Mouse (Mus musculus): ENCODE data around the gene Cry2.
A peak's percentile ranks its signal among the peaks of the same experiment; 100 is the strongest.
"Not testable (repeated sequence)": the region's sequence is repeated elsewhere in the genome, so short reads cannot be mapped to it uniquely, and the experiment has no call there.

Cry2 gene

DNA sequence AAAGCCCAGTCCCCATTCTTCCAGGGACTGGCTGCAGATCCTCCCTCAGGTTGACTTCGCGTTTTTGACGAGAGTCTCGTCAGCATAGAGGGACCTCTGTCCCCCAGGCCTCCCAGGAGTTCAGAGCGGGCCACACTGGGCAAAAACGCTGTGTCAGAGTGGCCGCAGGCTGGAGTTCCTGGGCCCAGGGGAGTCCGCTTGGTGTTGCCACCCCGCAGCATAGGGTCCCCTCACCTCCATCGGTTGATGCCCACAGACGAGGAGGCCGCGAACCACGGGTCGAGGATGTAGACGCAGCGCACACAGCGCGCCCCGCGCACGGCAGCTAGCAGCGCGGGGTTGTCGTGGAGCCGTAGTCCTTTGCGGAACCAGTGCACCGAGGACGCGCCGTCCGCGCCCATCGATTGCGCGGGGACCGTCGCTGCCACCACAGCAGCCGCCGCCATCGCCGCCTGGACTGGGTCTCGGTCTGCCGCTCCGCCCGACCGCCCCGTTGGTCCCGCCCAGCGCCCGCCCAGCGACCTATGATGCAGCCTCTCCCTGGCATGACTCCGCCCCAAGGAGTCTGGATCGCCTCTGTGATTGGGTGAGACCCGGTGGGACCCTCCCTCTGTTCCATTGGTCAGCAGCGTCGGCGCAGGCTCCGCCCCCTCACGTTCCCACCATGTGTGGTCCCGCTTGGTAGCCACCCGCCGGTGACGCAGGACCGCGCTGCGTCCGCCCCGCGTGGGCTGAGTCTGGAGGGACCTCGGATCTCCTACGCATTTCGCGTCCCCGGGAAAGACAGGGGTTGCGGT lies at the start of gene Cry2:
Gene Cry2, minus strand, starts transcription at position 466 of the 797 bp plus-strand sequence.
- DNase-seq (ENCODE audit: low read depth, low spot score) = peak; percentile 100

DNA sequence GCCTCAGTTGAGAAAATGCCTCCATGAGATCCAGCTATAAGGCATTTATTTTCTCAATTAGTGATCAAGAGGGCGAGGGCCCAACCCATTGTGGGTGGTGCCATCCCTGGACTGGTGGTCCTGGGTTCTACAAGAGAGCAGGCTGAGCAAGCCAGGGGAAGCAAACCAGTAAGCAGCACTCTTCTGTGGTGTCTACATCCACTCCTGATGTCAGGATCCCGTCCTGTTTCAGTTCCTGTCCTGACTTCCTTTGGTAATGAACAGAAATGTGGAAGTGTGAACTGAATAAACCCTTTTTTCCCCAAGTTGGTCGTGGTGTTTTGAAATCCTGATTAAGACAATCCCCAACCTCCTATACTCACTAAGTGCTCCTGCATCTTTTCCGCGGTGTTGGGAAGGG lies 49.7 kb upstream of the Cry2 start:
- no peak for DNase-seq (ENCODE audit: low read depth, low spot score)

DNA sequence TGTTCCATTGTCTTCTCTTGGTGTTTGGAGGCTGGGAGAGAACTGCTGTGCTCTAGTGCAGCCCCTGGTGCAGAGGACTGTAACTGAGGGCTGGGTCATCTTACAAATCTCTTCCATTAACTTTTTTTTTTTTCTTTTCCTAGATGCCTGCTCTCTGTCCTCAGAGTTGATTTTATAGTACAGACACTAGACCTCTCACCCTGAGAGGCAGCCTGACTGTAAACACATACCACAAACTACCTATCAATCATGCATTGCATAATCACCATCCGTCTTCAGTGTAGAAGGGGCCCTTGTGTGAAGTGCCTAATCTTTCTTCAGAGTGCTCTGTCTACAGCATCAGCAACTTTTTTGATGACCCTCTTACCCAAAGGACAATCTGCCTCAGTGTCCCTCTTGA lies 48.7 kb upstream of the Cry2 start:
- DNase-seq (ENCODE audit: low read depth, low spot score) = no peak

DNA sequence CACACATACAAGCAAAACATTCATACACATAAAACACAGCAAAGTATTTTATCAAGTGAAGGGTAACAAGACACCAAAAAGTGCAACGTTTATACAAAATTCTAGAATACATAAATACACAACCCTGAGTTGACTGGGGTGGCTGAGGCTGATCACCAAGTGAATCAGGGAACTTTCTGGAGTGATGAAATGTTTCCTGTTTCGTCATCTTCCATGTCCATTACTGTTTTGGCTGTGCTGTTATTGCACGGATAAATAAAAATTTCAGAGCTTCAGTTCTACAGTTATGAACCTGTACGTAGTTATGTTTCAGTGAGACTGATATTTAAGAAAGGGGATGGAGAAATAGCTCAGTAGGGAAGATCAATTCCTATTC lies 44.5 kb upstream of the Cry2 start:
- no peak for DNase-seq (ENCODE audit: low read depth, low spot score)

DNA sequence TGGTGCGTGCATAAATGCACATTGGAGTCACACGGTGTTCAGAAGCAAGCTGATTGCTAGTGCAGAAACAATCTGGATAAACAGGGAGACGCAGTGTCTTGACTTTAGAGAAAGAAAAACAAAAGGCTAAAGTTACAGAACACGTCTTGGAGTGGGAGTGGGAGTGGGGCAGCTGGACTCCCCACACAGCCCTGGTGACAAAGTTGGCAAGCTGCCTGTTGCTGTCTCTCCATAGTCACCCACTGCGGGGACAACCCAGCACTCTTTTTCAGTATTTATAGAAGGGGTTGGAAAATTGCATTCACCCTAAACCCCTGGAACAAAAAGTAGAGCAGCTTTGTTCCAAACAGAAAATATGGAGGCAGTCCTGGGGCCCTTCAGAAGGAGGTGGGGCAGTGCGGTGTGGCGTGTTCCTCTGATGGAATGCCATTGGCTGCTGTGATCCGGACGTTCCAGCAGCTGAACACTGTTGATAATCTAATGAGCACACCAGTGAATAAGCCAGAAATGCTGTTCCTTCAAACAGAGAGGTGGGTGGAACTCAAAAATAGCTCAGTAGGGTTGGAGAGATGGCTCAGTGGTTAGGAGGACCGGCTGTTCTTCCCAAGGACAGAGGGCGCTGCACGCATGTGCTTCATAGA lies 43.9 kb upstream of the Cry2 start:
- peak; percentile 81 for DNase-seq (ENCODE audit: low read depth, low spot score)

DNA sequence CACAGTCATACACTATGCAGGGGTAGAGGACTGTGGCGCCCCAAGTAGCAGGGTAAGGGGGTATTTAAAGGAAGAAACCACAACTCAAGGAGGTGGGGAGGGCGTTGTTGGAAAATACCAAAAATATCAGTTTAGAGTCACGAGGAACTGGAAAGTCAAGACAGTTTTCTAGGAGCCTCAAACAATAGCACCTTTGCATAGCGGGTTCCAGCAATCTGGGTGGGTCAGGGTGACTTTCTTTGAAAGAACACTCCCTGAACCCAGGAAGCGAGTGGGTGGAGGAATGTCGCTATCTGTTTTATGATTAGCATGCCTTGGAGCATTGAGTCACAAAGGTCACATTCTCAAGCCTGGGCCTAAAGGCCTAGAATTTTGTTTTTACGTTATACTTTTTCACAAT lies 42.7 kb upstream of the Cry2 start:
- not testable (repeated sequence) for DNase-seq (ENCODE audit: low read depth, low spot score)

DNA sequence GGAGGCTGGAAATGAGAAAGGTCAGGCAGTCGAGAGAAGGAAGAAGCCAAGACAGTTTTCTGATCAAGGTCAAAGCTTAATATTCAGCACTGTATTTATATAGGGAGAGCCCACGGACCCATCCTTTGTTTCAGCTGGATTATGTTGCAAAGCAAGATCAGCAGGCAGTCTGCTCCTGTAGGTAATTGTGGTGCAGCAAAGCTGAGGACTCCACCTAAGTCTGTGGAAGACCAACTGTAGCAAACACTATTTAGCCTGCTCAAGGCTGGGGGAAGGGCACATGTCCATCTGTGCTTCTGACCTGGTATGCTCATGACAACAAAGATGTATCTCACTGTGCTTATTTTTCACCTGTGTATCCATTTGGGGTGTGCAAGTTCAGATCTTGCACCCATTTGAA lies 41.9 kb upstream of the Cry2 start:
- no peak for DNase-seq (ENCODE audit: low read depth, low spot score)

DNA sequence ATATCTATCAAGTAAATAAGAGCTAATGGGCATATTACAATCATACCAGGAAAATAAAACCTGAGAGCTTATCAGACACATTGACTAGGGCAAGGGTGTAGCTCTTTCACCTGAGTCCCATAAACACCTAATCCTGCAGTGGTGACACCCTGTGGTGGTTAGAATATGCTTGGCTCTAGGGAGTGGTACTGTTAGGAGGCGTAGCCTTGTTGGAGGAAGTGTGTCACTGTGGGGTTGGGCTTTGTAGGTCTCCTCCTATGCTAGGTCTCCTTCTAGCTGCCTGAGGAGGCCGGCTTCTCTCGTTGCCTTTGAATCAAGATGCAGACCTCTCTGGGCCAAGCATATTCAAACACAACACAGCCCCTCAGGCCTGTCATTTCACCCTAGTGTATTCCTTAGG lies 41.1 kb upstream of the Cry2 start:
- DNase-seq (ENCODE audit: low read depth, low spot score) = no peak

DNA sequence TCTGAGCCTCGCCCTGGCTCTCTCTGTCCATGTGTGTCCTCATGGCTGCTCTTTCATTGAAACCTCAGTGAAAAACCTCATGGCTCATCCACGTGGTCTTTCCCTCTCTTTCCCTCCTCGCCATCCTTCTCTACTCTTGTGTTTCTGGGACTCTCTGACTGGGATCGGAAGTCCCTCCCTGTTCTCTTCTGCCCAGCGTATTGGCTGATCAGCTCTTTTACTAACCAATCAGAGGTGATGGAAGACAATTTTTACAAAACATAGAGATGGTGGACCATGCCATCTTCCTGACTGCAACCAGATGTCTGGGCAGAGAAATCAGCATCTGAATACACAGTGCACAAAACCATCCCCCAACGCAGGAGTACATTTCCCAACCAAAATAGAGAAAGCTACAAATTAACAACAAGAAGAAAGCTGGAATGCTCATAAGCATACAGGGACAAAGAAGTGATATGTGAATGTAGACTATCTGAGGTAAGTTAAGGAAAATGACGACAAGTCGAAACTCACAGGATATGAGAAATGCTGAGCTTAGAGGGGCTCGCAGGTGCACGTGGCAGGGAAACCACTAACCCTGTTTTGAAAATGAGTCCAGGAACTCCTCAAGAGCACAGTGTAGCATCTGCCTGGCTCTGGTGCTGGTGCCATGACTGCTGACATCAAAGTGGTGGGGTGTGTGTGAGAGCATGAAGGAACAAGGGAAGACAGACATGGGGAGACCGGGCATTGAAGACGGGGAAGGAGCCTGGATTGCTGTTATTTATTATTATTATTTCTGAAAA lies 38.2 kb upstream of the Cry2 start:
- no peak for DNase-seq (ENCODE audit: low read depth, low spot score)

DNA sequence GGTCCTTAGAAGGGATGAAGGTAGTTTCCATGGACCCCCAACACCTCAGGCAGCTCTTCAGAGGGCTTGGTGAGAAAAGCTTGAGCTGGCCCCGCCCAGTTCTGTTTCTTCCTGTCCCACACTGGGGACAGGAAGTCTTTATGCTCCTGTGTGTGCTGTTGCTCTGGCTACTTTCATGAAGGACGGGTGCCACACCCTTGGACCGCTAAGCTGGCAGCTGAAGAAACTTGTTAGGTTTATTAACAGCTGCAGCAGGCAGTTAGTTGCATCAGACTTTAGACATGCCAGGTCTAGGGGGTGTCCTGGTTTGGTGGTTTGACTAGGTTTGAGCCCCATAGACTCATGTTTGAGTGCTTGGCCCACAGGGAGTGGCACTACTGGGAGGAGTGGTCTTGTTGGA lies 30.8 kb upstream of the Cry2 start:
- no peak for DNase-seq (ENCODE audit: low read depth, low spot score)

DNA sequence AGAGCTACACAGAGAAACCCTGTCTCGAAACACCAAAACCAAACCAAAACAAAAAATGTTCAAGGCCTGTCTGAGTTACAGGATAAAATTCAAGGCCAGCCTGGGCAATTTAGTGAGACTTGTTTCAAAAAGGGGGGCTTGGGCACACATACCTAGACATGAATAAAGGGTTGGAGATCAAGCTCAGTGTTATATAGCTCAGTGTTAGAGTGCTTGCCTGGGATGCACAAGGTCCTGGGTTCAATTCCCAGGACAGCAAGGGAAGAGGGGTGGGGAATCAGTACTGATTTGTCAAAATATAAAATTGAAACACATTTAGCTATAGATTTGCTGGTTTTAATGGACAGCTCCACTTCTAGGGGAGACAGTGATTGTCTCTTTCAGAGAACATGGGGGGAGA lies 27.4 kb upstream of the Cry2 start:
- DNase-seq (ENCODE audit: low read depth, low spot score) = no peak

DNA sequence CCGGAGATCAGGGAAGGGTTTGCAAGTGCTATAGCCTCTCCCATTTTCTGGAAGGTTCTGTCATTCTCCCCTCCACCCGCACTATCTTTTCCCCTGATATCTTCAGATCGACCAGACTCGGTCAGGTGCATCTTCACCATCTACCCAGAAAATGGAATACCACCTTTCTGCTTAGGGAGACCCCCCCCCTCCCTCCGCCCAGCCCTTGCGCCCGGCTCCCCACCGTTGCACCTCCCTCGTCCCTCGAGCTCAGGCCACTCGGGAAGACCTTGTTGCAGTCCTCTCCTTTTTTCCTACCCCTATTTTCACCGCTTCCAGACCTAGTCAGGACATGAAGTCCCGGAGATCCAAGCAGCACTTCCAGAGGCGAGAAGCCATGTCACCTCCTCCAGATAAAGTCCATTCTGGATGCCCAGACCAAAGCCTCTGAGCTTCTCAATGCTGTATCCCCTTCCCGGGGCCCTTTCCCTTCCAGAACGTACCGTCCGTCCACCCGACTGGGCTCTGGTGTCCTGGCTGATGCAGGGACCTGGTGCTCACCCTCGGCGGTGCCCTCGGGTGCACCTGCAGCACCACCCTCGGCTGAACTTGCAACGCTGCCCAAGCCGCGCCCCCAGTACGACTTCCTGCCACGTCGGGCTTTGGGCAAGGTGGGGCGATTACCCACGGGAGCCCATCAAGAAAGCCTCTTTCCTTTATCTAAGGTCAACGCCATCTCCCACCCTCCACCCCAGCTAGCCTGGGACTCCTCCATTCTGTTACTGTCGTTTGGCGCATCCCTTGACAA lies 26.3 kb upstream of the Cry2 start, which contains the start of gene Slc35c1:
Gene Slc35c1, minus strand, starts transcription at position 618 of the 787 bp plus-strand sequence.
- peak; percentile 46 for DNase-seq (ENCODE audit: low read depth, low spot score)

DNA sequence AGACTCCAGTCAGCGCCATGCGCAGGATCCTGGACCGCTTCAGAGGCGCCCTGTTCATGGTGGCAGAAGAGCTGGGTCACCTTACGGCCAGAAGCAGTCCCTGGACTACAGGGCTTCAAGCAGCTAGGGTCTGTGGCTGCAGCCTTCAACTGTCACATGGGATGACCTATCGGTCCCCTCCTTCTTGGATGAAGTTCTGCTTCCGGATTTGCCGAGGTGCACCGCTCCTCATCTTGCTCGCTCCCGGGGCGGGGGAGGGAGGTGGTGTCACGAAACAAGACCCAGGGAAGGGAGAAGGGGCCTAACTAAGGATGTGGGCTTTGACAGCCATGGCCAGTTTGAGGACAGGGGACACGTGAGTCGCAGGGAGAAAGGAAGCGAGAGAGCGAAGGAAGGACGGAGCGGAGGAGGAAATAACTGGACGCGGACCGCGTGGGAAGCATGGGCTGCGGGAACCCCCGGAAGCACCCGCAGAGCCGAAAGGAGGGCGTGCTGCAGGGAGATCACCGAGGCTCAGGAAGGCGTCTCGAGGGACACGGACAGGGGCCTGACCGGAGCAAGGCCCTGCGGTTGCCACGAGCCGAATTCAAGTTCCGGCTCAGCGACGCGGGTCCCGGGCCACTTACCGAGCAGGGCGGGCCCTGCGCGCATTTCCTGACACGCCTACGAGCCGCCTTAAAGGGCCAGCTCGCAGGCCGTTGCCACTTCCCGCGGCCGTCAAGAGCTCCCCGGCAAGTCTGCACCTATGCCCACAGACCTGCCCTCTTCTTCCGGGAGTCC lies 25.5 kb upstream of the Cry2 start:
- peak; percentile 95 for DNase-seq (ENCODE audit: low read depth, low spot score)

DNA sequence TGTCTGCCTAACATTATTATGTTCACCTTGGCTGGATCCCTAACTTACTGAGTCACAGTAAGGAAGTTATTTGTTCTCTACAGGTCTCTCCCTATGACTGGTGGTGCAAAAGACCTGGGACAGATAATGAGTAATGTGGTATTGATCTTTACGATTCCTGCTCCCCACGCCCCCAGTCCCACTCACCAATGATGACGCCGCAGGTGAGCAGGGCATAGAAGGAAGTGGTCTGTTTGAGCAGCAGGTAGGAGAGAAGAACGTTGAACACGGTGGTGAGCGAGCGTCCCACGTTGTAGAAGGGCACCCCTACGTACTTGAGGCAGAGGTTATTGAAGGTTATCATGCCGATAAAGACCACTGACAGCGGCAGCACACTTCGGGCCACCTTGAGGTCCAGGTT lies 24.6 kb upstream of the Cry2 start:
- no peak for DNase-seq (ENCODE audit: low read depth, low spot score)

DNA sequence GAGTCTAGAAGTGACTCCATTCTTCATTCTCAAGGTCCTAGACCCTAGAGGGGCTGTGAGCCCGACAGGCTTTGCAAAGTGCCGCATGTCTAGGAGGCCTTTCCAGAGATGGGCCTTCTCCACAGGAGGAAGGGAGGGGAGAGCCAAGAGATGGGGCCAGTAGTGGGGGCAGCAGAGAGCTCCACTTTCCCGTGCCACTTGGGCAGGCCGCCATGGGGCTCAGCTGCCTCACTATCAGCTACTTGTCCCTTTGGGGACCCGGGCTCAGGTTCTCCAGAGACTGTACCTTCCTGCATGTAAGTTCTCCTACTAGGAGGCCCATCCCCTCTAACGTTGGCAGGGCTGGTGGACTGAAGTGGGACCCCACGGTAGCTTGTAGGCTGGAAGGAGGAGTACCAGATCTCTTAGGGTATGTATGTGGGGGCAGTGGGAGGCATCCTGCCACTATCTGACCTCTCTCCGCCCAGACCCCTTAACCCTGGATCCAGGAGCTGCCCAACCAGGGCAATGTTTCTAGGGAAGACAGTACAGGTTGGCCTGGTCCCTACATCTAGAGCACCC lies 23.2 kb upstream of the Cry2 start:
- no peak for DNase-seq (ENCODE audit: low read depth, low spot score)

DNA sequence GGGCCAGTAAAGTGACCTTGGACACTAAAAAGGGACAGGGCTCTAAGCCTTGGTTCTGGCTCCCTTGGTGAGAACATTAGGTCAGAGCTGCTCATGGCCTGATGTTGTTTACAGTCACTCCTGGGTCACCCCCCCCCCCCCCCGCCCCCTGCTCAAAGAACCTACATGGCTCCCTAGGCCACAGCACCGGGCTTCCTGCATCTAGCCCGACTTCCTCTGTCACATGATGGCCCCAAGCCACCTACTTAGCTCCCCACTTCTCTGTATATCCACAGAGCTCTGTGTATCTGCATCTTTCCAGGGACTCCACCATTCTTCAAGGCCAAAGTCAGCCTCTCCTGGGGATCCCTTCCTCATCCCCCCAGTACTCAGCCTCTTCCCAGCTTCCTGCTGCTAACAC lies 21.9 kb upstream of the Cry2 start:
- no peak for DNase-seq (ENCODE audit: low read depth, low spot score)

DNA sequence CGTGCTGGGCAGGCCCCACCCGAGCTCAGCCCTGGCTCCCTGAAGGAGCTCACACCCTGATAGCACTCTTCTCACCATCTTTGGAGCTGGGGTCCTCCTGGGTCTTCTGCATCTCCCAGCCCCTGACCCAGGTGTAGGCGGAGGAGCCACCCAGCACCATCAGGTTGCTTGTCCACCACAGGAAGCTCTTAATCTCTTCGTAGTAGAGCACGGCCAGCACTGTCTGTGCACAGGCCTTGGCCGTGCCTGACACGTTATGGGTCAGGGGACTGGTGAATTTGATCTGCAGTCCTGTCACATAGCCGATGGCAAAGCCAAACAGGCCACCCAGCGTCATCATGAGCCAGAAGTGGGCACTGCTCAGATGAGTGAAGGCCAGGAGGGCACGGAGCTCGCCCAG lies 20.3 kb upstream of the Cry2 start:
- no peak for DNase-seq (ENCODE audit: low read depth, low spot score)

DNA sequence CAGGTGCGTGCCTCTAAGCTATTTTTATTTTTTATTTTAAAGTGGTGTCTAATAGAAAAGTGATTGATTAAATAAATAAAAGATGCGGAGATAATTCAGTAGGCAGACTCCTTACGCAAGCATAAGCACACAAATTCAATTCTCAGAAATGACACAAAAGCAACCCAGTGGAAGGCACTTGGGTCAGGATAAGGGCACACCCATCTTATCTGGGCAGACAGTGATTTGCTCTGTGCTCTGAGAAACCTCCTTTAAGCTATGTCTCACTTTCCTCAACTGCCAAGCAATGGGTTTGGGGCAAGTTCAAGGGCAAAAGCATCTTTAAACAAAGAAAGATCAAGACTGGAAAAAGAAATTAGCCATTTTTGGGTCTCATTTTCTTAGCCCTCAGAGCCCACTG lies 17.3 kb upstream of the Cry2 start:
- DNase-seq (ENCODE audit: low read depth, low spot score) = no peak

DNA sequence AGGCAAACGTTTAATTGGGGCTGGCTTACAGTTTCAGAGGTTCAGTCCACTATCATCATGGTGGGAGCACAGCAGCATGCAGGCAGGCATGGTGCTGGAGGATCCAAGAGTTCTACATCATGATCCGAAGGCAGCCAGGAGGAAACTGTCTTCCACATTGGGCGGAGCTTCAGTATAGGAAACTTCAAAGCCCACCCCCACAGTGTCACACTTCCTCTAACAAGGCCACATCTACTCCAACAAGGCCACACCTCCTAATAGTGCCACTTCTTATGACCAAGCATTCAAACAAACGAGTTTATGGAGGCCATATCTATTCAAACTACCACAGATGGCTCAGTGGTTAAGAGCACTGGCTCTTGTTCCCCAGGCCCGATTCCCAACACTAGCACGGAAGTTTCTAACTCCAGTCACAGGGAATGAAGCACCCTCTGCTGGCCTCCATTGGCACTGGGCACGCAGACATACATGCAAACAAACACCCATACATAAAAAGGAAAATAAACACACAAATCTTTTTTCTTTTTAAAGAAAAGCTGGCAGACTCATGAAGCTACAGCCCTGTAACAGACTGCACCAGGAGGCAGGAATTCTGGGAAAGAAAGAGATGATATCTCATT lies 13.4 kb upstream of the Cry2 start:
- DNase-seq (ENCODE audit: low read depth, low spot score) = peak; percentile 53

DNA sequence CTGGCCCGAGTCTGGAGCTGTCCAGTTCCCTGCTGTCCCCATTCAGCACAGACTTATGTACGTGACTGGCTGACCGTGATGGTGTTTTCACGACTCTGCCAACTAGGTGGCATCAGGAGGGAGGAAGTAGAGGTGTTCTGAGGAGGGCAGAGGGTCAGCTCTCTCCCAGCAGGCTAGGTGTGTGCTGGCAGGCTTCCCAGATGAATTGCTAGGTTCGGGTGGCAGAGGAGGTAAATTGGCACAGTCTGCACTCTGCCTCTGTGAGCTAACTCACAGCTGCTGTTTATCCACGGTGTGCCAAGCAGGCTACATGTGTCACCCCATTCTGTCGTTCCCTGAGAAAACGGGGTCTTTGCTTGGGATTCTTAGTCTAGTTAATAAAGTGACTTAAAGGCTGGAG lies 12.8 kb upstream of the Cry2 start:
- DNase-seq (ENCODE audit: low read depth, low spot score) = peak; percentile 69
